Mouse (Mus musculus) hindbrain, embryonic 10.5 days (tissue): Measurements from ENCODE around the gene Apold1. TPM values are rescaled to one million over a fixed set of nuclear protein-coding genes. Genes with fewer than 3 reads are reported as not detected.

Source experiments
- DNase-seq: peaks from one replicate; pipeline ENCODE4 v3.0.0-alpha.2; 2017; ENCODE audit warnings: low spot score
- H3K27ac ChIP-seq: fragments of 300-500 bp; sonication (generic); 2 replicates; pipeline ENCODE4 v1.5.1; 2016; ENCODE audit warnings: mild to moderate bottlenecking, moderate library complexity
- H3K27me3 ChIP-seq: fragments of 300-500 bp; sonication (generic); 2 replicates; pipeline ENCODE4 v1.6.1; 2016; ENCODE audit warnings: mild to moderate bottlenecking; ENCODE audit not compliant: poor library complexity, insufficient read depth, severe bottlenecking
- H3K36me3 ChIP-seq: fragments of 300-500 bp; sonication (generic); 2 replicates; pipeline ENCODE4 v1.6.1; 2016; ENCODE audit warnings: mild to moderate bottlenecking, moderate library complexity
- H3K4me1 ChIP-seq: fragments of 300-500 bp; sonication (generic); replicated peaks from 2 replicates; pipeline ENCODE4 v1.6.1; 2016; ENCODE audit warnings: mild to moderate bottlenecking
- H3K4me3 ChIP-seq: fragments of 300-500 bp; sonication (generic); 2 replicates; pipeline ENCODE4 v1.5.1; 2016; ENCODE audit warnings: mild to moderate bottlenecking, moderate library complexity
- H3K9me3 ChIP-seq: fragments of 300-500 bp; sonication (generic); 2 replicates; pipeline ENCODE4 v1.6.1; 2016; ENCODE audit warnings: mild to moderate bottlenecking, moderate library complexity
- WGBS: fragments of 180-500 bp; shearing (Covaris S2); methylation state at CpG from one replicate; pipeline ENCODE4 v1.1.7; 2016; 5-methylcytosine and 5-hydroxymethylcytosine counted together
- polyA plus RNA-seq: library from polyadenylated mRNA; unstranded; fragments of >200 nt; fragmentation: Nextera tagmentation; extraction: Ambion mirVana; gene quantifications from 2 replicates; pipeline ENCODE4 v1.2.1, GENCODE M21; 2016

Gene Apold1
- polyA plus RNA-seq, 1 experiment from 2014 or later, result 2.7 TPM

DNA sequence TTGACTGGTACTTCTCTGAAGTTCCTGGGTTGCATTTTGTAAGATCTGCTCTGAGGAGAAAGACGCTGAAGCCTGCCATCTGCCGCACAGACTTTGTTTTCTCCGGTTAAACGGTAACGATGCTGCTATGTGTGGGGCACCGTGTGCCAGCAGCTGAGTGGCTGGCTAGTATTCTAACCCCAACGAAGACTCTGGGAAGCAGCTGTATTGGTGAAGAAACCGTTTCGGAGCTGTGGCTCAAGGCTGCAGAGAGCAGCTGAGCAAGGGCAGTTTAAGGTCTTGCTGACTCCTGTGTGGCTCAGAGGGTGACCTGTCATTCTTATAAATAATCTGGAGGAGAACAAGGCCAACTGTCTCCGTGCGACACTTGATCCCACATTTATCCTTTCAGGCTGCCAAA is 27.5 kb upstream of the Apold1 start:
- no peak overlapping the region for H3K4me3 ChIP-seq
- H3K9me3 ChIP-seq, result no peaks in the 10 kb centered on the region
- WGBS, result 74% methylated on average over 11 of the region's 11 CpGs
- 0 out of 2 replicates have a peak, but pooled peaks cover 5% of the 10 kb centered on the region for H3K4me1 ChIP-seq
- DNase-seq, result no peak
- peaks cover 51% of the 10 kb centered on the region for H3K36me3 ChIP-seq
- H3K27me3 ChIP-seq, result no peaks in the 10 kb centered on the region
- H3K27ac ChIP-seq, result no peak overlapping the region

DNA sequence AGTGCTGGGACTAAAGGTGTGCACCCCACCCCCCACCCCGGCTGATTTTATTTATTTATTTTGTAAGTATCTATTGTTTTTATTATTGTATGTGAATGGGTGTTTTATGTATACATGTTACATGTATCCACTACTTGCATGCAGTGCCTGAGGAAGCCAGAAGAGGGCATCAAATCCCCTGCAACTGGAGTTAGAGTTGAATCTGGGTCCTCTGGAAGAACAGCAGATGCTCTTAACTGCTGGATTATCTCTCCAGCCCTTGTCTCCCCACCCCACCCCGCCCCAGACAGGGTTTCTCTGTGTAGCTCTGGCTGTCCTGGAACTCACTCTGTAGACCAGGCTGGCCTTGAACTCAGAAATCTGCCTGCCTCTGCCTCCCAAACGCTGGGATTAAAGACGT is 25.1 kb upstream of the Apold1 start:
- peaks cover 35% of the 10 kb centered on the region for H3K36me3 ChIP-seq
- no peak overlapping the region for H3K27ac ChIP-seq
- 78% methylated on average over 4 of the region's 4 CpGs for WGBS
- no peak for DNase-seq
- H3K4me3 ChIP-seq, result no peak overlapping the region
- H3K4me1 ChIP-seq, result peaks cover 24% of the 10 kb centered on the region
- no peaks in the 10 kb centered on the region for H3K27me3 ChIP-seq
- H3K9me3 ChIP-seq, result no peaks in the 10 kb centered on the region

- H3K4me1 ChIP-seq, result peaks cover 41% of the 10 kb centered on the region
- peak overlapping the region; percentile 70; the same call in 1 of the 2 replicates for H3K27ac ChIP-seq
- DNase-seq, result no peak
- peaks cover 10% of the 10 kb centered on the region for H3K36me3 ChIP-seq
- H3K27me3 ChIP-seq, result no peaks in the 10 kb centered on the region
- H3K9me3 ChIP-seq, result no peaks in the 10 kb centered on the region
- no peak overlapping the region for H3K4me3 ChIP-seq
- WGBS, result 57% methylated on average over 5 of the region's 5 CpGs
Observed at GRCm38 (mm10) chr6:134961286-134961685, 20.2 kb upstream of the Apold1 start.

DNA sequence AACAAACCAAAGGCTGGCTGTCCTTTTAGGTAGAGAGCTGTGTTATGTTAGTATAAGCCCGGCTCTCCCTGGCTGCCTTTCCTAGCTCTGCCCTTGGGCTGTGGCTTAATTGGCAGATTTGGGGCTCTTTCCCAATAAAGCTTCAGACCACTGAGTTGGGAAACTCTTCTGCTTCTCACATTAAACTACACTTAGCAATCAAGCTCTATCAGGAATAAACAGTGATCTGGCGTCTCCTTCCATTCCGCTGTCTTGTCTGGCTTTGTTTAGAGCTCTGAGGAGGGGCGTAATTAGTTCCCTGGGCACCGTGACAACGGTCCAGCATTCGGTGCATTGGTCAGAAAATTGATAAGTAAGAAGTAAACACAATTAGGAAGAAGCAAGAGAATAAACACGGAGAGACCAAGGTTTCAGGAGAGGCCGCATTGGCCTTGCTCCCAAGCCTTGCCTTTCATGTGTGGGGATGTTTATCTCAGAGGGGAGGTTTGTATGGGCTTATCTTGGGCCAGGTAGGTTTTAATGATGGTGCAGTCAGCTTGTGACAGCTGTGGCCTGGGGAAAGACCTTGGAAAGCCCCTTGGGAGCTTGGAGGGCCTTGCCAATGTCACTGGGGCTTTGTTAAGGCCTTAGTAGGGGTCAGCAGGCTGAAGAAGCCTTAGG is 19.5 kb upstream of the Apold1 start:
- H3K36me3 ChIP-seq, result 0 out of 2 replicates have a peak, but pooled peaks cover 4% of the 10 kb centered on the region
- H3K4me1 ChIP-seq, result peaks cover 41% of the 10 kb centered on the region
- no peak for DNase-seq
- 49% methylated on average over 9 of the region's 9 CpGs for WGBS
- no peaks in the 10 kb centered on the region for H3K9me3 ChIP-seq
- H3K27me3 ChIP-seq, result no peaks in the 10 kb centered on the region
- H3K4me3 ChIP-seq, result no peak overlapping the region
- H3K27ac ChIP-seq, result peak overlapping the region; percentile 70

- Histone ChIP-seq H3K27ac (peak overlapping the region; percentile 70), H3K36me3 (0 out of 2 replicates have a peak, but pooled peaks cover under 1% of the 10 kb centered on the region), H3K4me1 (peaks cover 41% of the 10 kb centered on the region), H3K27me3 (no peaks in the 10 kb centered on the region), H3K9me3 (no peaks in the 10 kb centered on the region), H3K4me3 (no peak overlapping the region)
- WGBS, result 35% methylated on average over 5 of the region's 5 CpGs
- DNase-seq, result peak; percentile 38
Observed at GRCm38 (mm10) chr6:134962518-134962893, 19.0 kb upstream of the Apold1 start.

GRCm38 (mm10) chr6:134963910-134964309 is 17.6 kb upstream of the Apold1 start:
- Histone ChIP-seq H3K36me3 (no peaks in the 10 kb centered on the region), H3K9me3 (no peaks in the 10 kb centered on the region), H3K27me3 (no peaks in the 10 kb centered on the region), H3K27ac (no peak overlapping the region), H3K4me1 (peaks cover 41% of the 10 kb centered on the region), H3K4me3 (no peak overlapping the region)
- no peak for DNase-seq
- 77% methylated on average over 2 of the region's 2 CpGs for WGBS

GRCm38 (mm10) chr6:134966681-134967080 is 14.8 kb upstream of the Apold1 start:
- Histone ChIP-seq H3K4me3 (no peak overlapping the region), H3K9me3 (no peaks in the 10 kb centered on the region), H3K27me3 (no peaks in the 10 kb centered on the region), H3K27ac (no peak overlapping the region), H3K4me1 (peaks cover 19% of the 10 kb centered on the region), H3K36me3 (no peaks in the 10 kb centered on the region)
- DNase-seq, result no peak
- 89% methylated on average over 5 of the region's 5 CpGs for WGBS

DNA sequence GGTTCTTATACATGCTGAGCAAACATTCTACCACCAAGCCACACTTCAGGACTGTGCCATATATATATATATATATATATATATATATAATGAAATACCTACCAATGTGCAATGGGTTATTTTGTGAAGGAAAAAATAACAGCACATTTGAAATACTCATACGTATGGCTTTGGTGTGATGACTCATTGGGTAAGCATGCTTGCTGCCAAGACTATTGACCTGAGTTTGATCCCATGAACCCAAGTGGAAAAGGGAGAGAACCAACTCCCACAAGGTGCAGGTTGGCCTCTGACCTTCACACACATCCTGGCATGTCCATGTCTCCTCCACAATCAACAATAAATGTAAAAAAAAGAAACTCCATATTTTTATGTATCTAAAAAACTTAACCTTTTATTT is 13.2 kb upstream of the Apold1 start:
- no peak for DNase-seq
- no peak overlapping the region for H3K27ac ChIP-seq
- WGBS, result 84% methylated on average over 1 of the region's 1 CpGs
- H3K36me3 ChIP-seq, result no peaks in the 10 kb centered on the region
- H3K4me1 ChIP-seq, result peaks cover 3% of the 10 kb centered on the region; the same call in 1 of the 2 replicates
- H3K27me3 ChIP-seq, result no peaks in the 10 kb centered on the region
- no peaks in the 10 kb centered on the region for H3K9me3 ChIP-seq
- H3K4me3 ChIP-seq, result no peak overlapping the region

- H3K27ac ChIP-seq, result no peak overlapping the region
- no peak overlapping the region for H3K4me3 ChIP-seq
- WGBS, result 97% methylated on average over 2 of the region's 2 CpGs
- no peak for DNase-seq
- no peaks in the 10 kb centered on the region for H3K36me3 ChIP-seq
- no peaks in the 10 kb centered on the region for H3K27me3 ChIP-seq
- H3K4me1 ChIP-seq, result no peaks in the 10 kb centered on the region
- H3K9me3 ChIP-seq, result no peaks in the 10 kb centered on the region
Observed at GRCm38 (mm10) chr6:134969498-134969897, 12.0 kb upstream of the Apold1 start.

DNA sequence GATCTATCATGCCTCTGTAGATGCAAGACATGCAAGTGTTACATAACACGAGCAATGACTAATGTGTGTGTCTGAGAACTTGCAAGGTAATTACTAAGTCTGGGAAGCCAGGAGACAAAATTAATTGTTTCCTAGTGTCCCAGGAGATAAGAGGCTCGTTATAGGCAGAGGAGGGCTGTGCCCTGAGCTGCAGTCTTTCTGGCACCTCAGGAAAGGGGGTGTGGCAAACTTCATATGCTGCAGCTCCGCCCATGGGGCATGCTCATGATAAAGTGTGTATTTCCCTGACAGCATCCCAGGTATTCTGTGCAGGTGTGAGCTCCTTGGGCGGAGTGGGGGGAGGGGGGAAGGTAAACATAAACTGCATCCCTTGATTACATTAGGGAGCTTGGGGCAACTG is 9.4 kb upstream of the Apold1 start:
- Histone ChIP-seq H3K27ac (no peak overlapping the region), H3K4me1 (peaks cover 11% of the 10 kb centered on the region), H3K36me3 (no peaks in the 10 kb centered on the region), H3K27me3 (no peaks in the 10 kb centered on the region), H3K4me3 (no peak overlapping the region), H3K9me3 (no peaks in the 10 kb centered on the region)
- 62% methylated on average over 4 of the region's 4 CpGs for WGBS
- no peak for DNase-seq

DNA sequence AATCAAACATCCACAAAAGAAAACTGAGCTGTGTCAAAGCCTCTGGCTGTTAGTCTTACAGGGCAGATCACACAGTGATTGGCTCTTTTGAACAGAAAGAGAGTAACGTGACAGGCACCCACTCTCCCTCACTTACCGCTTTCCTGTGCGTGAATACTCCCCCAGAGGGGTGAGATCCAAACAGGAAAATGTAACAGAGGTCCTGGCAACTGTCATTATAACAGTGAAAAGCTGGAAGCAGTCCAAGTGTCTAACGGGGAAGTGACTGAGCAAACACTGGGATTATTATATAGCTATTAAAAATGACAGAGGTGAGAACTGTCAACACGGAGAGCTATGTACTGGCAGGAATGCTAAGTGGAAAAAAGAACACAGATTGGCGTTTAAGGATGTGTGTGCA is 4.9 kb upstream of the Apold1 start:
- WGBS, result 71% methylated on average over 6 of the region's 6 CpGs

GRCm38 (mm10) chr6:134983529-134984370 is 2.2 kb downstream of the Apold1 start:
- DNase-seq, result peak; percentile 92
- no peaks in the 10 kb centered on the region for H3K36me3 ChIP-seq
- H3K4me1 ChIP-seq, result peaks cover 40% of the 10 kb centered on the region
- 3% methylated on average over 62 of the region's 62 CpGs for WGBS
- no peaks in the 10 kb centered on the region for H3K9me3 ChIP-seq
- peak overlapping the region; percentile 63 for H3K4me3 ChIP-seq
- peak overlapping the region; percentile 90 for H3K27ac ChIP-seq
- H3K27me3 ChIP-seq, result peaks cover 28% of the 10 kb centered on the region

More for the DNA sequence above, 4.9 kb upstream of the Apold1 start:
- no peaks in the 10 kb centered on the region for H3K9me3 ChIP-seq
- no peak for DNase-seq
- no peak overlapping the region for H3K27ac ChIP-seq
- no peaks in the 10 kb centered on the region for H3K36me3 ChIP-seq
- H3K4me1 ChIP-seq, result peaks cover 24% of the 10 kb centered on the region
- H3K27me3 ChIP-seq, result peaks cover 2% of the 10 kb centered on the region; the same call in 1 of the 2 replicates
- no peak overlapping the region for H3K4me3 ChIP-seq

DNA sequence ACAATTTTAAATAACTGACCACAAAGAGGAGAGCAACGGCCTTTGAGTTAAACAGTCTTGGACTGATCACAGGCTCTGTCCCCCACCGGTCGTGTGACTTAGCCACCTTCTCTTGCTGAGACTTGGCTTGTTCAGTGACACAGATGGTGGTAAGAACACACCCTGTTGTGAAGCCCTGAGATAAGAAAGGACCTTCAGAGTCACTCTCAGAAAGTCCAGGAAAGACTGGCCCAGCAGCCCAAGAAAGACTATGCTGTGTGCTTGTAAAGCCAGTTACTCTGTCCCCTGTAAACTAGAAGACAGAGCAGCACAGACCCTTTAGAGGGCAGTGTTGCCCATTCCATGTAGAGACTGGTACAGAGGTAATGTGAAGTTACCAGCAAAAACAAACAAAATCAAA is 3.2 kb downstream of the Apold1 start:
- Histone ChIP-seq H3K4me3 (no peak overlapping the region; the same call in 1 of the 2 replicates), H3K36me3 (no peaks in the 10 kb centered on the region), H3K9me3 (no peaks in the 10 kb centered on the region), H3K27me3 (peaks cover 26% of the 10 kb centered on the region), H3K4me1 (peaks cover 40% of the 10 kb centered on the region), H3K27ac (no peak overlapping the region)
- 56% methylated on average over 3 of the region's 3 CpGs for WGBS
- peak; percentile 18 for DNase-seq
